Mouse (Mus musculus) spleen, postnatal 4 days (tissue): ENCODE data around the gene Fkbp10.

Source experiments
- DNase-seq, 2 experiments: peaks; one replicate each; pipeline ENCODE4 v3.0.0; 2022; ENCODE audit warnings: low spot score in 2 of 2

Gene Fkbp10

DNA sequence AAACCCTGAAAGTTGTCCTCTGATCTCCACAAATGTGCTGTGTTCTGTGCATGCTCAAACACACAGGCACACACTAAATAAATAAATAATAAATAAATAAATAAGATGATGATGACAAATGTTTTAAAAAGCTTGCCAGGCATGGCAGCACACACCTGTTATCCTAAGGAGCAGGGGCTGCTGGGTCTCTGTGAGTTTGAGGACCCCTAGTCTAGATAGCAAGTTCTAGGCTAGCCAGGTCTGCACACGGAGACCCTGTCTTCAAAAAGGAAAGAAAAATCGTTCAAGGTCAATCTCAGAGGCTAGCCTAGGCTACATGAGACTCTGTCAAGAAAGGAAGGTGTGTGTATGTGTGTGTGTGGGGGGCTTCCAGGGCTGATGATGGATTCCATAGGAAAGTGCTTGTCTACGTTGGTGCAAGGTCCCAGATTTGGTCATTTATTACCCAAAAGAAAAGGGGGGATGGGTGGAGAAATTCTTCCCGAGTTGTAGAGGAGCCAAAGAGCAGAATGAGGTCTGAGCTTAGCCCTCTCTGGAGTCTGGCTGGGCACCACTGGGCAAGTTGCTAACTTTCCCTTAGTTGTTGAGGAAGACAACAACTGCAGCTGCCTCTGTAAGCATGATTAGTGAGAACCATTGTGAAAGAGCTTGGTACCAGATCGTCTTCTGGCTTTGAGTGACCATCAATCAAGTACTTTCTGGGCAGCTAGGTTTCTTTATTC is 21.0 kb upstream of the Fkbp10 start:
- no peak for DNase-seq

DNA sequence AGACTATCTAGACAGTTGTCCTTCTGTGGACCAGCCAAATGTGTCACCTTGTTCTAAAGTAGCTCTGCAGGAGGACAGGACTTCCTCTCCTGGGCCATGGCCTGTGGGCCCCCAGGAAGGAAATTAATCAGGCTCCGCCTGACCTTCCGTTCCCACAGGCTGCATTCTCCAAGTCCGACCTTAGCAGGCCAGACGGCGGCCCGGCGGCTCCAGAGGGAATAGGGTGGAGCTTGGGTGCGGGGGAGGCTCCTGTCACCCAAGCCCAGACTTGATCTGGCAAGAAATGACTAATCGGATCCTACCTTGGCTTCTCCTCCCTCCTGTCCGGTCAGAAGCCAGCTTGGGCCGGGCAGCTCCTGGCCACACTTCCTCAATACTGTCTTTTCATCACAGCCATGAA is 20.3 kb upstream of the Fkbp10 start:
- no peak for DNase-seq

DNA sequence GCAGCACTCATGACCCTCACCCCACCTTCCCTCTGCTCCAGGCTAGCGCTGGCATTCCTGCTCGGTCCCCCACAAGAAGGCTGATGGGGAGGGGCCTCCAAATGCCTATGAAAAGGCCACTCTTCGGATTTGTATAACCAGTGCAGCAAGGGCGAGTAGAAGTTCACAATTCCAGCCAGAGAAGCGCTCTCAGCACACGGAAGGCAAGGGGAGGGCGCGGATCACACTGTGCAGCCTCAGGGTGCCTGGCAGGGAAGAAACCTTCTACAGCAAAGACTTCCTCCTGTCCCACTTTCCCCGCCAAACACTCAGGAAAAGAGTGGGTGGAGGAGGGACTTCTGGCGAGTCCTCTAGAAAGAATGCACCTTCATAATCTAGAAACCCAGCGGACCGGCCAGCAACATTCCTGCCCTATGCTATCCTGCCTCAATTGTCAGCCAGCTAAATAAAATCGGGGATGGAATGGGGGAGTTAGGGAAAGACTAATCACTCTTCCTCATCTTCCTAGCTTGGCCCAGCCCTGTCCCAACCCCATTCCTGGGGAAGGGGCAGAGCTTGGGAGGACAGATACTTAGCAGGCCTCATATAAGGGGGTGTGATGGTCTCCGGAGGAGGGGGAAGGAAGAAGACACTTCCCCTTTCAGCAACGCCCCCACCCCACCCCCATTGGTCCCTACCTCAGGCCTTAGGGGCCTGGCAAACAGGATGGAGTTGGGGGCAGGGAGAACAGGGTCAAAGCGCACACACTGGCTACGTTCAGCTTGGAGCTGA is 19.5 kb upstream of the Fkbp10 start:
- DNase-seq, result no peak

DNA sequence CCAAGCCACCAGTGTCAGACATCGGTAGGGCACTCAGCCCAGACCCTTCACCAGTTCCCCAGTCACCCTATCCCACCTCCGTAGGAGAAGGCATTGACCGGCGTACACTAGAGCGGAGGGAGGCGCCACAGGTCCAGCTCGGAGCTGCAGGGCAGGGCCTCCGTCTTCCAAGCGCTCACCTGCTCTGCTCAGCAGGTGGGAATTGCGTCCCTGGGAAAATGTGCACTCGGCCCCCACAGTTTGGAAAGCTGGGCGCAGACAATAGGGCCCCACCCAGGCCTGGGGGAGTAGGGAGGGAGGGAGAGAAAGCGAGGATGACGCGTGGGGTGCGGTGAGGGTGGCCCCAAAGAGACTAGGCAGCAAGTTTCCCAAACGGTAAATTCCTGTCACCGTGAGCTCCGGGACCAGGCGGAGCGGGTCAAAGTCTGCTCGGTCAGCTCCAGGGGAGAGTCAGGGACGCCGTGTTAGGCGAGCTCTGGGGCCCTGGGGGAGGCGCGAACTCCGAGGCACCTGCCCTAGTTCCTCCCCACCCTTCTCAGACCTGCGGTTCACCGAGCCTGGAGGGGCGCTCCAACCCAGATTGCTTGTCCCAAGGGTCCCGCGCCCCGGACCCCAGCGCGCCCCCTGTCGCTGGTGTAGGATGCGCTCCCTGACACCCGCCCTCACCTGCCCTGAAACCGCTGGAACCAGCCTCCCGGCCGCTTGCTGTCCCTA is 18.5 kb upstream of the Fkbp10 start:
- DNase-seq, result peak in 1 of 2 experiments; percentile 82

DNA sequence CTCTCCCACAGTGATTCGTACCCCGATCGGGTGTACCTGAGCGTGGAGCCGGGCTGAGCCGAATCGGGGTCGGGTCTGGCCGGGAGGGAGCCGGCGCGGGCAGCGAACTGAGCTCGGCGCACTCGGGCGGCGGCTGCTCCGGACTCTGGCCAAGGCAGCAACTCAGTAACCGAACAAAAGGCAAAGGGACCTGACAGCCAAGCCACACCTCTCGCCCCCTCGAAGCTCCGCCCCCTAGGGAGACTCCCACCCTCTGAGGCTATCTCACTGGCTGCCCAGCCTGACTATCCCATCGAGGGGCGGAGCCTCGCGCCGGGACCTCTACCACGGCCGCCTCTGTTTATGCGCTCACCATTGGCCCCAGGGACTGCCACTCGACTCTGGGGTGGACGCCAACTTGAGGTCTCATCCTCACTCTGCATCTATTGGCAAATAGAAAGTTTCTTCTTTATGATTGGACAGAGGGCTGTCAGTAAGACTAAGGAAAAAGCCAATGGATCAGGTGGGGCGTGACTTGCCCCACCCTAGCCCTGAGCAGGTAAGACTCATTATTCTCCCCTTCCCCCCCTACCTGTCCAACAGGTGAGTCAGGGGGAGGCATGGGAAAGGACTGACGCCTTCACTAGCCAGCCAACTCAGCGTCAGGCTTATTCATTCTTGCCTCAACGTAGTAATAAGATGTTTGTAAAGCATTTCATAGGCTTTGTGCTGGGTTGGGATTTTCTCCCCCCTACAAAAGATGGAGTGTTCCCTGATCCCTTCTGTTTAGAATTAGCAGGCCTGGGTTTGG is 17.7 kb upstream of the Fkbp10 start, which contains the start of gene Jup:
Gene Jup, minus strand, starts transcription at position 164 of the 790 bp plus-strand sequence.
- peak; percentile 94 to 95 for DNase-seq

DNA sequence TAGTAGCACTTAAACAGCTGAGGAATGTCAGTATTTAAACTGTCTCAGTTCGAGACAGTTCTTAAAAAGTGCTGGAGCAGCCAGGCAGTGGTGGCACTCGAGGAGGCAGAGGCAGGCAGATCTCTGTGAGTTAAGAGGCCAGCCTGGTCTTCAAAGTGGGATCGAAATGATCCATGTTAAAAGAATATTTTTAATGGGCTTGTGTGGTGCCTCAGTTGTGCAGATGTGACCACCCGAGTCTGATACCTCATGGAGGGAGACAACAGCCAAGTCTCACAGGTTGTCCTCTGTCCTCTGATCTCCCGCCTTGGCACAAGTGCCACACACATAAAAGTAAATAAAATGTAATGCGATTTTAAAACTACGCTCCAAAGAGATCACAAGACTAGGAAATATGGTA is 17.0 kb upstream of the Fkbp10 start:
- no peak for DNase-seq

DNA sequence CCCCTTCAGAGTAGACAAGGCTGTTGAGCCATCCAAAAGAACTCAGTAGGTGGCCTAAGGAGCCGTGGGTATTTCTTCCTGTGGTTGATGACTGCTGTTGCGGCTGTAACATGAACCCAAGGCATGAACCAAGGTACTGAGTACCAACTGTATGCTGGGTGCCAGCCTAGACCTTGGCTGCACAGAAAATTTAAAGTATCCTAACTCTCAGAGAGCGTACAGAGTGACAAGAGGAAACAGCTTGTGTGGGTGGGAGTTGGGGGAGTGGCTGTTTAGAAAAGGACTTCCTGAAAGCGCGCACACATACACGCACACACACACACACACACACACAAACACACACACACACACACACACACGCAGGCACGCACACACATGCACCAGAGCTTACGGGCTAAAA is 16.2 kb upstream of the Fkbp10 start:
- no peak for DNase-seq

DNA sequence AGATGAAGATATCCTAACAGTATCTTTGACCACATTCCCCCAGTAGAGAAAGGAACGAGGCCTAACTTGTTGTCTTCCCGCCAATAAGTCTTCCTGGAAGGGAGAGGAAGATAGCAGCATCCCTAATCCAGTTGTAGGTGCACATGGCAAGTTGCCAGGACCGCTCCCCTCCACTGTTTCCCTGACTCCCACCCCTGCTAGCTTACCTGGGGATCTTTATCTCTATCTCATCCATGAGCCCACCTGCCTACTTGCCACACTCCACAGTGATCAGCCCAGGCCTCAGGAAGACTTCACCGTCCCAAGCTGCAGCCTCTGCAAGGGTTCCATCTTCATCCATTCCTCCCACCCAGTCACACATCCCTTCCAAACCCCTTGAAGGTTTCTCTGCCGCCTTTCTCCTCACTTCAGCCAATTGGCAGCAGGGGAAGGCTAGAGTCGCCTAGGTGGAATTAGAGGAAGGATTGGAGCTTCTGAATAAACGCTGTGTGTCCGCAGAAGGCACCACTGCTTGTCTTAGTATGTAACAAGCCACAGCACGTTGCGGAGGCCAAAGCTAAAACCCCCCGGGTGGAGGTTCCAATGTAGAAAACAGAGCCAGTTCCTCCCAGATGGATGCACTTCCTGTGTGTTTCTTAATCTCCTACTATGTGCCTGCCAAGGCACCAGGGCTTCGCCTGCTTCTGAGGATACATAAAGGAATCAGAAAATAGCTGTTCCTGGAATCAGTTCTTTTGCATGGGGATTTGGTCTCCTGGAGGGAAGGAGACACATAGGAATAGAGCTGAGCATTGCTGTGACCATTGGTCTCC is 15.6 kb upstream of the Fkbp10 start:
- DNase-seq, result no peak

DNA sequence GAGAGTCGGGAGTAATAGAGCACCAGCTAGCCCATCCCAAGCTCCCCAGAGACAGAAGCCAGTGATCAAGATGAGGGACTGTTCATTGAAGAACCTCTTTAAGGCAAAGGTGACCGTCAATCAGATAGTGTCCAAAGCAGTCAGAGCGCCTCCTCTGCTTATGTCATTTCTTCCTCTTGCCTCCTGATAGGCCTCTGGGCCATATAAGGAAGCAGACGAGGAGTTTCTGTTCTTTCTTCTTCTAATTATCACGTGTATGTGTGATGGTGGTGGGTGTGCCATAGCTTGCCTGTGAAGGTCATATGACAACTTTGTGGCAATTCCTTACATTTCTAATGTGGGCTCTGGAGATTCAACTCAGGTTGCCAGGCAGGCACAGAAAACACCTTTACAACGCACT is 14.7 kb upstream of the Fkbp10 start:
- no peak for DNase-seq

DNA sequence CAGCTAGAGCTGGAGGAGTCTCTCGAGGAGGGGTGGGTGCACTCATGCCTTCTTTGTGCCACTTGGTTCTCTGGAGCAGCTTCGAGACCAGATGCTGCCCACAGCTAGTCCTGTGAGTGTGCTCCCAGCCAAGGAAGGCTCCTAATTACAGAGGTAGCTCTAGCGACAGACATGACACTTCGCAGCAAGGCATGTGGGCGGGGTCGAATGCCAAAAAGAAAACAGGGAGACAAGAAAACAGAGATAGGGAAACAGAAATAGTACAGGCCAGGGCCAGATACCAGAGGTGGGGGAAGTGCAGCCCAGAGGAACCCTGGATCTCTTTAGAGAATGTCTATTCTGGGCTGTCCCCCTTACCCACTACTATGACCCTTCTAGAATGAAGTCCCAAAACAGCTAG is 13.3 kb upstream of the Fkbp10 start:
- no peak for DNase-seq

DNA sequence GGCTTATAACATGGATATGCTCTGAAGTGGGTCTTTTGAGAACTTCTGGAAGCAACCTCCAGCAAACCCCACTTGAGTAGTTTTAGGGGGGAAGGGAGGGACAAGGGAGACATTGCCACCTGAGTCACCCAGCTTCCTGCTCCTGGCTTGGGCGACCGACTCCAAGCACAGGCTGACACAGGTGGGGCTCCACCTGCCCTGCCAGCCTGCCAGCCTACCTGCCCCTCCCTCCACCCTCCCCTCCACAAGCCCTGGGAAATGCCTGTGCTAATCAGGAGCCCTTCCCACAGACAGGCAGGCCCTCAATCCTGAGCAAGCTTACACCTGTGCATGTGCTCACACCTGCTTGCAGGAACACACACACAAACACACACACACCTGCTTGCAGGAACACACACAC is 12.8 kb upstream of the Fkbp10 start:
- no peak for DNase-seq

DNA sequence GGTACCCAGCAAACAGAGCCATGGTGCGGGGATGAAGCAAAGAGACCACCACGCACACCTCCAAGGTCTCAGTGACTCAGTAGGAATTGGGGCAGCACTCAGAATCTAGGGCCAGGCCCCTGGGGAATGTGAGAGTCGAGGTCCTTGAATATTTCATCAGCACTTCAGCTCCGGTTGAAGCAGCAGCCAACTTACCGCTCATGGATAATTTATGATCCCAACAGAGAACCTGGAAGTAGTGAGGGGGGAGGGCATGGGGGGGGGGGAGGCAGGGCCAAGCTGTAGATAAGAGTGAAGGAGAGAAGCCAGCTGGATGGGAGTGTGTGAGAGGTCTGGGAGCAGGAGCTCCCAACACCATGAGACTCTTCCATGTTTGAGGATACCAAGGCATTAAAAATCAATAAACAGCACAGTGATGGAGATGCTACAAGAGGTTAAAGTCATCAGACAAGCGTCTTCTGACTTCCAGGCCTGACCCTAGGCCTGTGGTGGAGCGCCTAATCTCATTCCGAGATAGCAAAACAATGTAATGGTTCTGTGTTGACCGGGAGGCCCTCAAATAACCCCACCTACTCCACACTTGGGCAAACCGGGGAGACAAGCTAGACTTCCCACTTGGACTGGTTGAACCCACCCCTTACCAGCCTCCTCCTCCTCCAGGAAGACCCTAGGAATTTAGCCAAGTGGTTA is 11.9 kb upstream of the Fkbp10 start:
- DNase-seq, result no peak

DNA sequence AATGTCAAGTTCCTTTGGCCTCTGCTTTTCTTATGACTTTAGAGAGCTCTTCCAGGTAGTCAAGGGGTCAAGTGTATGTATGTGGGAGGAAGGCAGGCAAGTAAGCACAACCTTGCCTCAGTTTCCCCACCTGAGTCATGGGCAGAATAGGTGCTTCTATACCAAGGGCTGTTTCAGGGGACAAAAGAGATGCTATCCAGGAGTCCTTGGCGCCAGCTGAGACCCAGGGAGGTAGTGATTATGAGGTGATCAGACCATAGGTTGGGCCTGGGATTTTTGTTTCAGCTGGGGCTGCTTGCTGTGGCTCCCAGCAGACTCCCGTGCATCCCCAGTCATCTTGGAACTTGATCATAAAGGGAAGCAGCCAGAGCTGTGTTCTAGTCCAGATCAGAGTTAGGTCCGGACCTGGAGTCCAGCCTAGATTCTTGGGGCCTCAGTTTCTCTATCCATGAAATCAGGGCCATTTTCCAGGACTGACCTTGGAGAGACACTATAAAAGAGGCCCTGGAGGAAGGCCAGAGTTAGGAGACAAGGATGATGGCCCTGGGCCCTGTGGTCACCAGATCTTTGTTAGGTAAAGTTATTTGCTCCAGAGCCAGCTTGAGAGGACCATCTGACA is 10.9 kb upstream of the Fkbp10 start:
- no peak for DNase-seq

DNA sequence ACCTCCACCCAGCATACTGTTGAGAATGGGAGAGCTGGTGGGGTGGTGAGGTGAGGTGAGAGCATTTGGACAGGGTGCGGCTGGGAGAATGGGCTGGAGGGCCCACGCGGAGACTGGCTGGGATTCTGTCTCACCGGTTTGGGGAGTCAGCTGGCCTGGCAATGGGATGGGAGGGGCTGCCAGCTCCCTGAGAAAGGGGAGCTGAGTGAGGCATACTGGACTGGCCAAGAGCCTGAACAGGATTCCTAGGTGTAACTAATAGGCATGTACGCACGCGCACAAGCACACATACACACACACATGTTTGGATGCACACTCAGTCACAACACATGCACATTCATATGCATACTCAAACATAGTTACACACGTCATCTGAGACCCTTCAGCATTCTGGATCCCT is 9.2 kb upstream of the Fkbp10 start:
- no peak for DNase-seq

DNA sequence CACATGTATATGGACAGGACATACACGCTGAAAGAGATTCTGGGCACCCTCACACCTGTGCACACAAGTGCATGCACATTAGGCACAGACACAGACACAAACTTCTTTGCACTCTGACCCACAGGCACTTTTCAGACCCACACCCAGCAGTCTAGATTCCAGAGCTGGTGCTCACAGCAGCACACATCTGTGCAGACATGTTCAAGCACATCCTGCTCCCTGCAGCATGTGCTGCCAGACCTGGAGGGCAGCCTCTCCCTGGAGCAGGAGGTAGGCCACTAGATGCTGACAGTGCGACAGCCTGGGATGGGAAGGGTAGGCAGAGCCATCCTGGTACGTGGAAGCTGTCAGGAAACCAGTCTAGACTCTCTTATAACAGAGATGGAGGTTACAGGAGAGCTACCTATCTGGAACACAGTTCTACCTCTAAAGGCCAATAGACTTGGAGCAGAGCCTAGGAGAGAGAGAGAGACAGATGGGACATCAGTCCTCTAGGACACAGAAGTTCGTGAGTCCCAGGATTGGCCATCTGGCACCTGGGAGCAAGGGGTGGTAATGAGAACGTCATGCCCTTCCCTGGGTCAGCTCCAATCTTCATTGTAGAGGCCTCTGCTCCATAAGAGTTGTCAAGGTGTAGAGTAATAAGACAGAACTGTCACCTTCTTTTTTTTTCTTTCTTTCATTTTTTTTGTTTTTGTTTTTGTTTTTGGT is 8.3 kb upstream of the Fkbp10 start:
- DNase-seq, result no peak

DNA sequence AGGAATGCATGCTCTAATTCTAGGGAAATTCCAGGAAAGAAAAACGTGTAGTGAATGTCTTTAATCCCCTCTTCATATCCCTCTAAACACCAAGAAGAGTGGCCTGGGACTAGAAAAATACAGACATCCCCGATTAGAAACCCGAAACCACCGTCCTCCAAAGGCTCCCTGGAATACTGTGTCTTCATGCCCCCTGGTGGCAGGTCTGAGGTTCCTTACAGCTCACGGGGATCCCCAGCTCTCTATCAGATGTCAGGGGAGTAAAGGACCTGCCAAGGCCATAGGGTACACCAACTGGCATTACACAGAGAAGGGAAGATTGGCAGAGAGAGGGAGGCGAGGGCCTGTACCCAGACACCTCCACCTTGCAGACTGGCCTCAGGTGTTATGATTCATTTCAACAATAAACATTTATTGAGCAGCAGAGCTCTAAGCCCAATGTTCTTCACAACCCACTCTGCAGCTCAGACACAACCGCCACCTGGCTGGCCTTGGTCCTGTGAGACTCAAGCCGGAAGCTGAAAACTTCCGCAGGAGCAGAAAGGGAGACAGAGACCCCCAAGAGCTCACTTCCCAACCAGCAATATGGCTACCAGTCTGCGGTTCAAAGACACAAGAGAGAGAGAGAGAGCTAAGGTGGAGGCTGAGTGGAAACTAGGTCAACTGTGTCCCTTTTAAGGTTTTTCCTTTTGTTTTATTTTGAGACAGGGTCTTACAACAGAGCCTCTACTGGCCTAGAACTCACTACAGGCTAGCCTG is 7.2 kb upstream of the Fkbp10 start:
- DNase-seq, result peak; percentile 45 to 76

DNA sequence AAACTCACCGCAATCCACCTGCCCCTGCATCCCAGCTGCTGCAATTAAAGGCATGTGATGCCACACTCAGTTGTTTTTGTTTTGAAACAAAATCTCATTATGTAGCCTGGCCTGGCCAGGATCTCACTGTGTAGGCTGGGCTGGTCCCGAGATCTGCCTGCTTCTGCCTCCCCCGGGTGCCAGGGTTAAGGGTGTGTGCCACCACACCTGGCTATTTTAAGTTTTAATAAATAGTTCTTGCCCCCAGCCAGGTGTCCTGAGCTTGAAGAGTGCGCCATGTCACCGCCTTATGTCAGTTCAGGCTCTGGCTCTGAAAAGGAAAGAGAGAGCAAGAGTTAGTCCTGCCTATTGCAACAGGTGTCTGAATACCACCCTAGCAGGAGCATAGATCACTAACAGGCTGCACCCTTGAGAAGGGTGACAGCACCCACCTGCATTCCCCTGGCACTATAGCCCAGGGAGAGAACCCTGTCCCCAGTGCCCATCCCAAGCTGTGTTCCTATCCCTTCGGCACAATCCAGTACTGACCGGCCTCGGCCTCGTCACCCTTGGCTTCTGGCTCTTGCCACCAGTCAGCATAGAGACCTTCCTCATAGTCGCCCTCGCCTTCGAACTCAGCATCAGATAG is 6.5 kb upstream of the Fkbp10 start:
- DNase-seq, result no peak

DNA sequence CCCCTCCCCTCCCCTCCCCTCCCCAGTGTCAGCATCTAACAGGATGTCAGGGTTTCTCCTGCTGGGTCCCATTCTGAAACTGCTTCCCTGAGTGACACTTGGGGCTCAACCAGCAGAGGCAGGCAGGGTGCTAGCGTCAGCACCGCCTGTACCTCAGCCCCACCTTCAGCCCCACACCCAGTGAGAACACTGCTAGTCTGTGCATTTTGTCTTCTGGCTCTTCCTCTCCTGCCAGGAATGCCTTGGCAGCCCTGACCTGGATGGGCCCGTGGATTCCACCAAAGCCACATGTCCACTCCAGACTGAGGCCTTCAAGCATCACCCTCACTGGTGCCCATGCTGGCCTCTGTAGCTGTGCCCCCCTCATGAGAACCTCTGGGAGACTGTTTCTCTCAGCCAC is 5.8 kb upstream of the Fkbp10 start:
- DNase-seq, result no peak
